Mouse (Mus musculus) CH12.LX (cell line): ENCODE measurements at regions not wholly inside any gene's neighbourhood (a gene's known extent, or its start where the extent isn't known, plus 50 kb on each side); places are given as distances from the start of the nearest gene placed in this dataset.

ENCODE experiments used
- DNase-seq: peaks from one replicate; pipeline ENCODE4 v3.0.0-alpha.2; 2013; ENCODE audit errors: extremely low read depth
- H3K27ac ChIP-seq: 2 replicates; pipeline ENCODE4 v1.5.1; 2012; ENCODE audit warnings: low read depth, mild to moderate bottlenecking, control low read depth, moderate library complexity; ENCODE audit not compliant: insufficient read depth
- H3K27me3 ChIP-seq: replicated peaks from 2 replicates; pipeline ENCODE3; 2012; ENCODE audit warnings: inconsistent platforms
- H3K36me3 ChIP-seq, 2 experiments: replicated peaks in 1 of 2; 2 replicates each; pipeline versions ENCODE3 to v1.6.1; 2012; ENCODE audit warnings: inconsistent platforms in 1 of 2, low read length in 1 of 2, mild to moderate bottlenecking in 1 of 2, mixed read lengths in 1 of 2, moderate library complexity in 1 of 2; ENCODE audit not compliant: control insufficient read depth in 1 of 2, insufficient read depth in 1 of 2
- H3K4me1 ChIP-seq, 2 experiments: 2 replicates each; pipeline ENCODE4 v1.6.1; 2012; ENCODE audit warnings: inconsistent platforms in 1 of 2, moderate library complexity in 1 of 2; ENCODE audit not compliant: insufficient read depth in 2 of 2, control insufficient read depth in 1 of 2
- H3K4me2 ChIP-seq: 2 replicates; pipeline ENCODE4 v1.6.1; 2012; ENCODE audit warnings: low read depth, mild to moderate bottlenecking, control low read depth; ENCODE audit not compliant: poor library complexity, insufficient read depth, severe bottlenecking
- H3K4me3 ChIP-seq, 3 experiments: fragments of 150-350 bp in 1 of 3; sonication (generic) in 1 of 3; replicated peaks in 1 of 3; 2 replicates each; pipeline versions ENCODE3 to v1.5.1; 2011 to 2012; ENCODE audit warnings: low read depth in 2 of 3, low read length in 2 of 3, mild to moderate bottlenecking in 2 of 3, moderate library complexity in 2 of 3, control low read depth in 1 of 3, improper control_type of control experiment in 1 of 3, inconsistent platforms in 1 of 3, mixed read lengths in 1 of 3; ENCODE audit not compliant: poor library complexity in 1 of 3
- H3K79me2 ChIP-seq: replicated peaks from 2 replicates; pipeline ENCODE4 v1.6.1; 2012; ENCODE audit warnings: mild to moderate bottlenecking, moderate library complexity; ENCODE audit not compliant: control insufficient read depth, poor library complexity, insufficient read depth, severe bottlenecking; ENCODE audit errors: extremely low read depth
- H3K9ac ChIP-seq: 2 replicates; pipeline ENCODE4 v1.6.1; 2012; ENCODE audit warnings: low read depth, mild to moderate bottlenecking, control low read depth, moderate library complexity; ENCODE audit not compliant: insufficient read depth
- H3K9me3 ChIP-seq: replicated peaks from 2 replicates; pipeline ENCODE3; 2012; ENCODE audit warnings: low read length, inconsistent platforms, mixed read lengths
- BHLHE40 ChIP-seq: IDR thresholded peaks from 2 replicates; pipeline ENCODE4 v1.6.1; 2011; ENCODE audit warnings: mild to moderate bottlenecking, low read depth, low read length, improper control_type of control experiment
- ELF1 ChIP-seq: IDR thresholded peaks from 2 replicates; pipeline ENCODE4 v1.6.1; 2014; ENCODE audit warnings: low read depth, mild to moderate bottlenecking, inconsistent platforms, low read length, improper control_type of control experiment
- EP300 ChIP-seq: IDR thresholded peaks from 2 replicates; pipeline ENCODE4 v1.6.1; 2011; ENCODE audit warnings: low read length, improper control_type of control experiment
- GABPA ChIP-seq: IDR thresholded peaks from 2 replicates; pipeline ENCODE4 v1.6.1; 2012; ENCODE audit warnings: low read depth, low read length, improper control_type of control experiment, inconsistent platforms; ENCODE audit not compliant: insufficient replicate concordance
- HCFC1 ChIP-seq: IDR thresholded peaks from 2 replicates; pipeline ENCODE4 v1.6.1; 2012; ENCODE audit warnings: low read depth, mild to moderate bottlenecking, inconsistent platforms, low read length, improper control_type of control experiment
- IRF4 ChIP-seq: IDR thresholded peaks from 2 replicates; pipeline ENCODE4 v1.6.1; 2014; ENCODE audit warnings: low read depth, mild to moderate bottlenecking, inconsistent platforms, low read length, improper control_type of control experiment
- MAFK ChIP-seq: IDR thresholded peaks from 2 replicates; pipeline ENCODE4 v1.6.1; 2011; ENCODE audit warnings: low read length, improper control_type of control experiment; ENCODE audit not compliant: insufficient replicate concordance
- MAZ ChIP-seq: IDR thresholded peaks from 2 replicates; pipeline ENCODE4 v1.6.1; 2012; ENCODE audit warnings: low read depth, mild to moderate bottlenecking, inconsistent platforms, low read length, improper control_type of control experiment, moderate library complexity
- MEF2A ChIP-seq: IDR thresholded peaks from 2 replicates; pipeline ENCODE4 v1.6.1; 2014; ENCODE audit warnings: low read depth, mild to moderate bottlenecking, inconsistent platforms, low read length, improper control_type of control experiment, borderline replicate concordance
- MXI1 ChIP-seq: IDR thresholded peaks from 2 replicates; pipeline ENCODE4 v1.6.1; 2011; ENCODE audit warnings: mild to moderate bottlenecking, low read depth, low read length, improper control_type of control experiment
- MYC ChIP-seq: IDR thresholded peaks from 2 replicates; pipeline ENCODE4 v1.6.1; 2011; ENCODE audit warnings: low read depth, mild to moderate bottlenecking, improper control_type of control experiment, low read length
- NELFE ChIP-seq: IDR thresholded peaks from 2 replicates; pipeline ENCODE4 v1.6.1; 2011; ENCODE audit warnings: low read depth, low read length, improper control_type of control experiment
- NRF1 ChIP-seq: IDR thresholded peaks from 2 replicates; pipeline ENCODE4 v1.6.1; 2014; ENCODE audit warnings: low read depth, mild to moderate bottlenecking, inconsistent platforms, low read length, improper control_type of control experiment, moderate library complexity
- PAX5 ChIP-seq: IDR thresholded peaks from 2 replicates; pipeline ENCODE4 v1.6.1; 2012; ENCODE audit warnings: low read length, inconsistent platforms, mixed read lengths
- POLR2AphosphoS2 ChIP-seq: IDR thresholded peaks from 2 replicates; pipeline ENCODE4 v1.6.1; 2011; ENCODE audit warnings: low read depth, low read length, improper control_type of control experiment
- RCOR1 ChIP-seq: conservative IDR thresholded peaks from 2 replicates; pipeline ENCODE4 v1.6.1; 2012; ENCODE audit warnings: low read depth, mild to moderate bottlenecking, inconsistent platforms, low read length, improper control_type of control experiment
- SMC3 ChIP-seq: IDR thresholded peaks from 2 replicates; pipeline ENCODE4 v1.6.1; 2011; ENCODE audit warnings: low read depth, low read length, improper control_type of control experiment
- TBP ChIP-seq: conservative IDR thresholded peaks from 2 replicates; pipeline ENCODE4 v1.6.1; 2011; ENCODE audit warnings: low read depth, low read length, improper control_type of control experiment
- ZC3H11A ChIP-seq: IDR thresholded peaks from 2 replicates; pipeline ENCODE4 v1.6.1; 2012; ENCODE audit warnings: low read depth, mild to moderate bottlenecking, inconsistent platforms, low read length, improper control_type of control experiment
- ZKSCAN1 ChIP-seq: IDR thresholded peaks from 2 replicates; pipeline ENCODE4 v1.6.1; 2012; ENCODE audit warnings: low read depth, inconsistent platforms, low read length, improper control_type of control experiment, borderline replicate concordance
- dilution Hi-C: fragments of 300-500 bp; cut with MboI; formaldehyde crosslinking; loops from 2 replicates; pipeline ENCODE4 v1.14.3; 2020; ENCODE audit warnings: low sequenced_read_pairs; ENCODE audit not compliant: extremely low pct_unique_long_range_greater_than_20kb, extremely low pct_ligation_motif_present
- in situ Hi-C: fragments of 300-500 bp; cut with MboI; formaldehyde crosslinking; loops from 3 replicates; pipeline ENCODE4 v1.14.3; 2019; ENCODE audit warnings: low sequenced_read_pairs, low pct_ligation_motif_present, low pct_unique_long_range_greater_than_20kb, mixed read lengths

DNA sequence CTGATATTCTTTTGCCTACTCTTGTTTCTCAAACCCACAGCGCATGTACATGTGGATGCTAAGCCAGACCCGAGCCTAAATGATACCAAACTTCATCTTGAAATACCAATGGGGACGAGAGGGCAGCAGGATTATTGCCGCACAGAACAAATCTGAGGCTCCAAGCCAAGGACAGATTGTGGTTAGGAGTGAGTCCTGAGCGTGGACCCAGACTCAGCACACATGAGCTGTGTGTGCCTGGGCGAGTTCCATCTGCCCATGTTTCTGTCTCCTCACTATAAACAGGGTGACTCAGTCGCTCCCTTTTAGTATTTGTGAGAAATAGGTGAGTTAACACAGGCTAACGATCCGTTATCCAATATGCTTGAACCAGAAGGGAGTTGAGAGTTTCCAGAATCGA, 92.4 kb upstream of the Gadd45a start:
- peaks cover 5% of the 10 kb centered on the region for H3K9me3 ChIP-seq
- no peaks in the 10 kb centered on the region for H3K4me1 ChIP-seq
- dilution Hi-C loops (no loop called here), in situ Hi-C loops (loop anchor here (5.0 kb wide), 1 partner anchor 72 kb away; no protein-coding TSS in a partner anchor)
- no peaks in the 10 kb centered on the region for H3K27me3 ChIP-seq
- H3K79me2 ChIP-seq: no peaks in the 10 kb centered on the region
- H3K4me3 ChIP-seq: no peak overlapping the region
- no peak overlapping the region for H3K9ac ChIP-seq
- H3K27ac ChIP-seq: no peak overlapping the region
- no peak for TF ChIP-seq GABPA
- TF ChIP-seq NELFE: no peak
- no peak for TF ChIP-seq MAFK
- no peak for TF ChIP-seq HCFC1
- TF ChIP-seq BHLHE40: no peak
- TF ChIP-seq SMC3: no peak
- TF ChIP-seq MYC: no peak
- TF ChIP-seq ZKSCAN1: no peak
- TF ChIP-seq ELF1: no peak
- no peak for TF ChIP-seq POLR2AphosphoS2
- TF ChIP-seq MEF2A: no peak
- no peak for TF ChIP-seq EP300
- no peak for TF ChIP-seq PAX5
- no peak for TF ChIP-seq MXI1
- TF ChIP-seq MAZ: no peak
- no peak for TF ChIP-seq ZC3H11A
- no peak for DNase-seq
- no peak overlapping the region for H3K4me2 ChIP-seq
- H3K36me3 ChIP-seq: no peaks in the 10 kb centered on the region

DNA sequence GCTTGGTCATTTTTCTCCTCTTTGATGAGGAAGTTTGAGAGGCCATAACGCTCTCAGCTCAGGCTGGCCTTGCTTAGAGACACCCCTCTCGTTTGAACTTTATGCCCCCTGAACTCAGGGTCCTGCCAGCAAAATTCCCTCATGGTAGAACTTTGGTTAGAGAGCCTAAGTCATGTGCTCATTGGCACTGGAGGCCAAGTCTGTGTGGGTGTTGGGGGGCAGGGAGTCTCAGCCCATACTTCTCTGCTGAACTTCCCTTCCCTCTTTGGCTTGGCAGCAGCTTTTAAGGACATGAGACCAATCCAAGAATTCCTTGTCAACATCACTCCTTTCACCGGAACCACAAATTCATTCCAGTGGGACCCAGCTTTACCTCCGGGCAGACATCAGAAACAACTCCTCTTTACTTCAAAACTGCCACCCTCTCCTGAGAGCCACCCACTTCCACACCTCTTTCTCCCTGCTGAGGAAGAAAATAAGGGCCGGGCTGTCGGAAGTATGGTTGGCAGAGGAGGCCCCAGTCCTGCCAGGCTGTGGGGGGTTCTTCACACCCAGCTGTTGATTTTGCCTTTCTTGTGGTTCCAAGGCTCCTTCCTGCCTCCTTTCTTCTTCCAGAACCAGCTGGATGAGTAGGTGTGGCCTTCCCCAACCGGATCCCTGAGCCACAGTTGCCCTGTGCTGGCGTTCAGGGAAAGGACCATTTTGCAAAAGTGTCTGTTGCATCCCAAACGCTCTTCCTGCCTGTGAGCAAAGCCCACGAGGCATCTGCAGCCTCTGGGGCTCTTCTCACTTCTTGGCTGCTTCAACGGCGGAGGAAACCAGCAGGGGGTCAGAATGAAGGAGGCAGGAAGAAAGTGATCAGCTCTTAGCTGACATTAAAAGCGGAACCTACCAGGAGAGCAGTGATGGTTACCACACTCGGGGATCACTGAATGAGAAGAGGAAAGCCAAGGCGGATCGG, 91.5 kb upstream of the Gadd45a start:
- no peak overlapping the region for H3K27ac ChIP-seq
- H3K4me1 ChIP-seq: peaks cover 0 to 4% of the 10 kb centered on the region in 2 experiments; a peak in 1 of 4 replicates
- no peak overlapping the region for H3K9ac ChIP-seq
- no peaks in the 10 kb centered on the region for H3K36me3 ChIP-seq
- H3K27me3 ChIP-seq: no peaks in the 10 kb centered on the region
- in situ Hi-C loops: no loop called here
- TF ChIP-seq BHLHE40 (no peak), RCOR1 (no peak), TBP (no peak), NRF1 (no peak), IRF4 (no peak)
- peaks cover 5% of the 10 kb centered on the region for H3K9me3 ChIP-seq
- no peak for DNase-seq
- H3K79me2 ChIP-seq: no peaks in the 10 kb centered on the region
- no peak overlapping the region for H3K4me2 ChIP-seq
- H3K4me3 ChIP-seq: no peak overlapping the region
- dilution Hi-C loops: no loop called here
